Mouse (Mus musculus) lung, embryonic 15.5 days (tissue): Measurements from ENCODE around the gene Il1rap. TPM values are rescaled to one million over a fixed set of nuclear protein-coding genes. Genes with fewer than 3 reads are reported as not detected.

Experiments used
- ATAC-seq: fragments of 200-750 bp; cut with Nextera tagmentation; 2 replicates; pipeline ENCODE4 v1.8.0; 2017; ENCODE audit warnings: moderate number of reproducible peaks, borderline replicate concordance; ENCODE audit not compliant: low FRiP score, low TSS enrichment; ENCODE audit errors: extremely low read depth
- H3K27ac ChIP-seq: fragments of 300-500 bp; sonication (generic); 2 replicates; pipeline ENCODE4 v1.5.1; 2015; ENCODE audit warnings: moderate library complexity, mild to moderate bottlenecking, inconsistent platforms
- H3K27me3 ChIP-seq: fragments of 300-500 bp; sonication (generic); 2 replicates; pipeline ENCODE4 v1.6.1; 2015; ENCODE audit warnings: inconsistent platforms
- H3K36me3 ChIP-seq: fragments of 300-500 bp; sonication (generic); 2 replicates; pipeline ENCODE4 v1.6.1; 2015; ENCODE audit warnings: inconsistent platforms
- H3K4me1 ChIP-seq: fragments of 300-500 bp; sonication (generic); 2 replicates; pipeline ENCODE4 v1.6.1; 2015; ENCODE audit warnings: inconsistent platforms
- H3K4me2 ChIP-seq: fragments of 300-500 bp; sonication (generic); 2 replicates; pipeline ENCODE4 v1.6.1; 2015; ENCODE audit warnings: inconsistent platforms, mild to moderate bottlenecking, moderate library complexity
- H3K4me3 ChIP-seq: fragments of 300-500 bp; sonication (generic); 2 replicates; pipeline ENCODE4 v1.5.1; 2015; ENCODE audit warnings: mild to moderate bottlenecking, inconsistent platforms
- H3K9ac ChIP-seq: fragments of 300-500 bp; sonication (generic); 2 replicates; pipeline ENCODE4 v1.6.1; 2015; ENCODE audit warnings: inconsistent platforms
- H3K9me3 ChIP-seq: fragments of 300-500 bp; sonication (generic); 2 replicates; pipeline ENCODE4 v1.6.1; 2016; ENCODE audit warnings: inconsistent platforms
- WGBS: fragments of 180-500 bp; shearing (Covaris S2); methylation state at CpG from one replicate; pipeline ENCODE4 v1.1.7; 2015; 5-methylcytosine and 5-hydroxymethylcytosine counted together
- polyA plus RNA-seq: library from polyadenylated mRNA; unstranded; fragments of >200 nt; fragmentation: Nextera tagmentation; extraction: Ambion mirVana; gene quantifications from 2 replicates; pipeline ENCODE4 v1.2.1, GENCODE M21; 2015

Il1rap gene
- polyA plus RNA-seq, 1 experiment from 2014 or later, result 12.7 TPM

- H3K9ac ChIP-seq, result no peak overlapping the region
- WGBS, result 79% methylated on average over 3 of the region's 3 CpGs
- no peaks in the 10 kb centered on the region for H3K27me3 ChIP-seq
- ATAC-seq, result no peak
- no peaks in the 10 kb centered on the region for H3K36me3 ChIP-seq
- H3K27ac ChIP-seq, result no peak overlapping the region
- no peaks in the 10 kb centered on the region for H3K4me1 ChIP-seq
- H3K9me3 ChIP-seq, result no peaks in the 10 kb centered on the region
- no peak overlapping the region for H3K4me2 ChIP-seq
- no peak overlapping the region for H3K4me3 ChIP-seq
Observed at GRCm38 (mm10) chr16:26626065-26626464, 44.6 kb downstream of the Il1rap start.

- no peaks in the 10 kb centered on the region for H3K27me3 ChIP-seq
- H3K4me1 ChIP-seq, result no peaks in the 10 kb centered on the region
- WGBS, result 60% methylated on average over 2 of the region's 2 CpGs
- H3K36me3 ChIP-seq, result no peaks in the 10 kb centered on the region
- no peak overlapping the region for H3K4me3 ChIP-seq
- no peak overlapping the region for H3K9ac ChIP-seq
- no peaks in the 10 kb centered on the region for H3K9me3 ChIP-seq
- ATAC-seq, result no peak
- no peak overlapping the region for H3K4me2 ChIP-seq
- H3K27ac ChIP-seq, result no peak overlapping the region
Observed at GRCm38 (mm10) chr16:26634800-26635199, 53.3 kb downstream of the Il1rap start.

DNA sequence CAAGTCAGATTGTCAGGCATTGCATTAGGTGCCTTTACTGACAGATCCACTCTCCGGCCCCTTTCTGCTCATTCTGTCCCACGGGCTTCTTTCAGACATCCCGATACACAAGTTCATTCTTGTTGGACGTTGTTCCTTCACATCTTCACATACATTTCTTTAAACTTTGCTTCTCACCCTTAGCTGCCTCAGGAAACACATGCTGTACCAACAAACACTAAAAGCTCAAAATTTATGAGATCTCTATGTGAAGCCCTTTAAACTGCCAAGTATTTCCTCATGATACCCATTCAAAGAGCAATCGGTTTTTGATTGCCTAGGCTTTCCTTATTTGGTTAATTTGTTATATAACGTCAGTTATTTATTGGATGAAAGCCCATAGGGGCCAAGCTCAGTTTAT is 61.6 kb downstream of the Il1rap start:
- H3K9ac ChIP-seq, result no peak overlapping the region
- H3K27me3 ChIP-seq, result no peaks in the 10 kb centered on the region
- H3K4me2 ChIP-seq, result no peak overlapping the region
- WGBS, result 68% methylated on average over 6 of the region's 6 CpGs
- no peaks in the 10 kb centered on the region for H3K4me1 ChIP-seq
- no peak overlapping the region for H3K27ac ChIP-seq
- ATAC-seq, result no peak
- H3K9me3 ChIP-seq, result no peaks in the 10 kb centered on the region
- no peaks in the 10 kb centered on the region for H3K36me3 ChIP-seq
- no peak overlapping the region for H3K4me3 ChIP-seq

DNA sequence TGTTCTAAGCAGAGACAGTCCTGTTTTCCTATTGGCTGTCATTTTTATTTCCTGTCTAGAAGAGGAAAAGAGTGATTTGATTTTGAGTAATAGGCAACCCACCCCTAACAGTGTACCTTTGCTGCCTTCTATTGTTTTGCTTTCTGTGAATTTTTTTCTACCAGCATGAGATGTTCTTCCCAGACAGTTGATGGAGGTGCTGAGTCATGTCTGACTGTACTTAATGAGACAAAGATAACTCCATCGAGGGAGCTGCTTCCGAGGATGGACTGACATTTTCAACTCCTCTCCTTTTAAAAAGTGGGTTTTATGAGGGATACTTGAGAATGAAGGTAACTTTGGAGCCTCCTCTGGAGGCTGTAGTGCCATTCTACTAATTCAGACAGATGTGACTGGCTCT is 64.6 kb downstream of the Il1rap start:
- Histone ChIP-seq H3K9me3 (no peaks in the 10 kb centered on the region), H3K27me3 (no peaks in the 10 kb centered on the region), H3K9ac (no peak overlapping the region), H3K4me3 (no peak overlapping the region), H3K27ac (no peak overlapping the region), H3K4me1 (no peaks in the 10 kb centered on the region), H3K4me2 (no peak overlapping the region), H3K36me3 (no peaks in the 10 kb centered on the region)
- no peak for ATAC-seq
- WGBS, result 45% methylated on average over 2 of the region's 2 CpGs

DNA sequence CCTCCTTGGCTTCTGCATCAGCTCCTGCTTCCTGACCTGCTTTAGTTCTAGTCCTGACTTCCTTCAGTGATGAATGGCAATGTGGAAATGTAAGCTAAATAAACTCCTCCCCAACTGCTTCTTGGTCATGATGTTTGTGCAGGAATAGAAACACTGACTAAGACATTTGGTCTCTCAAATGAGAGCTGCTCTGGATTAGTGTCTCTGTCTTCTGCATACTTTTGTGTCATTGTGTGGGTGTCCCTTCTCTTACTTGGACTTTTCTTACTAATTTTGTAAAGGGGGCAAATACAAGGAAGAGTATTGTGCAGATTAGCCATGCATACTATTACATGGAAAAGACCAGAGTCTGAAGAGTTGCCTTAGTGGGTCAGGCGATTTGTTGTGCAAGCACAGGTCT is 65.5 kb downstream of the Il1rap start:
- Histone ChIP-seq H3K4me1 (no peaks in the 10 kb centered on the region), H3K9me3 (no peaks in the 10 kb centered on the region), H3K9ac (no peak overlapping the region), H3K27ac (no peak overlapping the region), H3K4me2 (no peak overlapping the region), H3K27me3 (no peaks in the 10 kb centered on the region), H3K36me3 (no peaks in the 10 kb centered on the region), H3K4me3 (no peak overlapping the region)
- ATAC-seq, result no peak
- whole genome bisulfite sequencing, result 76% methylated on average over 1 of the region's 1 CpGs

GRCm38 (mm10) chr16:26662722-26663436 is 81.4 kb downstream of the Il1rap start:
- 59% methylated on average over 7 of the region's 7 CpGs for WGBS
- no peak for ATAC-seq
- H3K4me2 ChIP-seq, result no peak overlapping the region

DNA sequence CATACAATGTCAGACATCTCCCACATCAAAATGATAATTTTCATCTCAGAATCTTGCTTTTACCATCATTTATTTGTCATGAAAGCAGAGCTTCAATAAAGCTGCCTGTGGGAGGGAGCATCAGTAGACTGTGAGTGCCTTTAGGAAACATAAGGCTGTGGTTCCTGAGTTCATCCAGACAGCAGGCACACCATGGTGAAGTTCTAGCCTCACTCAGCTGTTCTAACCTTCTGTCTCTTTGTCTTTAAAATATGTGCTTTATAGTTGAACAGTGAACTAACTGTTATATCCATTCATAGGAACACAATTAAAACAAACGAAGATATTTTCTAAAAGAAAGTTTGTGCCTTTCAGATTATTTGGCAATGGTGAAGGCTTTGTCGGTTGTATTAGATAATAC is 84.9 kb downstream of the Il1rap start:
- WGBS, result 61% methylated on average over 2 of the region's 2 CpGs
- Histone ChIP-seq H3K4me2 (no peak overlapping the region), H3K9ac (no peak overlapping the region), H3K27me3 (no peaks in the 10 kb centered on the region), H3K36me3 (no peaks in the 10 kb centered on the region), H3K4me1 (no peaks in the 10 kb centered on the region), H3K27ac (no peak overlapping the region), H3K4me3 (no peak overlapping the region), H3K9me3 (no peaks in the 10 kb centered on the region)
- ATAC-seq, result no peak

More at GRCm38 (mm10) chr16:26662722-26663436, 81.4 kb downstream of the Il1rap start:
- Histone ChIP-seq H3K27me3 (no peaks in the 10 kb centered on the region), H3K9ac (no peak overlapping the region), H3K4me3 (no peak overlapping the region), H3K36me3 (no peaks in the 10 kb centered on the region), H3K27ac (no peak overlapping the region), H3K9me3 (no peaks in the 10 kb centered on the region), H3K4me1 (no peaks in the 10 kb centered on the region)

DNA sequence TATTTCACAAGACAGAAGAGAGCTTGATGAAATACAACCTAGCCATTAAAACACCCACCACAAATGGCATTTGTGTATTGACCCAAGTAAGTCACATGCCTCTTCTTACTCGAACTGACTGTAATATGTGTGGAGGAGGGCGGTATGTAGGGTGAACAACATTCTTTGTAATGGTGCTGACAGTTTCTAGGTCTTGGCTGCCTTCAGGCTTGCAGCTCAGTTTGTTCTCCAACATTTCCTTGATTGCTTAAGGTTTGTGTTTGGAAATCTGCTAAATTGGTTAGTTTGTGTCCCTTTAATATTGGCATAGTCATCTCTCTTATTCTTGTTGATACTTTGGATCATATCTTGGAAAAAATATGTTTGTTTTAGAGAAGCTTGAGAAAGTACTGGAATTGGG is 87.6 kb downstream of the Il1rap start:
- WGBS, result 68% methylated on average over 2 of the region's 2 CpGs
- H3K4me3 ChIP-seq, result no peak overlapping the region
- H3K27ac ChIP-seq, result no peak overlapping the region
- no peaks in the 10 kb centered on the region for H3K27me3 ChIP-seq
- no peaks in the 10 kb centered on the region for H3K9me3 ChIP-seq
- H3K4me2 ChIP-seq, result no peak overlapping the region
- H3K4me1 ChIP-seq, result no peaks in the 10 kb centered on the region
- no peak for ATAC-seq
- no peaks in the 10 kb centered on the region for H3K36me3 ChIP-seq
- H3K9ac ChIP-seq, result no peak overlapping the region

DNA sequence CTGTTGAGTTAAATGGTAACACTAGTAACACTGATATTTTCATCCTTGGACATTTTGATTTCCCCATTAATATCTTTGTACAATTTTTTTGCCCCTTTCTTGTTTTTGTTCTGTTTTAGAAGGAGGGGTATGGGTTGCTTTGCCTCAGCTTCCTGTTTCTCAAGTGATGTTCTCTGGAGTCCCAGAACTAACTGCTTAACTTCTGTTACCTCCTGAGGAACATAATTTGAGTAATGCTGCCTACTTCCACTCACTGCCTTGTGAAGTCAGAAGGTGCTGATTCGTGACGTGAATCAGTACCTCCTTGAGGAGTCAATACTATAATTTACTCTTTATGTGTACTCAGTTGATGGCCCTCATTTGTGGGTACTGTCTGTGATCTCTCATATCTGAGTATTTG is 98.9 kb downstream of the Il1rap start:
- no peaks in the 10 kb centered on the region for H3K4me1 ChIP-seq
- H3K9me3 ChIP-seq, result no peaks in the 10 kb centered on the region
- H3K4me2 ChIP-seq, result no peak overlapping the region
- H3K4me3 ChIP-seq, result no peak overlapping the region
- no peak overlapping the region for H3K27ac ChIP-seq
- 91% methylated on average over 2 of the region's 2 CpGs for WGBS
- ATAC-seq, result no peak
- H3K36me3 ChIP-seq, result no peaks in the 10 kb centered on the region
- H3K9ac ChIP-seq, result no peak overlapping the region
- no peaks in the 10 kb centered on the region for H3K27me3 ChIP-seq

- no peak for ATAC-seq
- Histone ChIP-seq H3K4me1 (no peaks in the 10 kb centered on the region), H3K9me3 (no peaks in the 10 kb centered on the region), H3K36me3 (no peaks in the 10 kb centered on the region), H3K4me3 (no peak overlapping the region), H3K4me2 (no peak overlapping the region), H3K27ac (no peak overlapping the region), H3K9ac (no peak overlapping the region), H3K27me3 (no peaks in the 10 kb centered on the region)
- WGBS, result 67% methylated on average over 2 of the region's 2 CpGs
Observed at GRCm38 (mm10) chr16:26689771-26690170, 108.3 kb downstream of the Il1rap start.

DNA sequence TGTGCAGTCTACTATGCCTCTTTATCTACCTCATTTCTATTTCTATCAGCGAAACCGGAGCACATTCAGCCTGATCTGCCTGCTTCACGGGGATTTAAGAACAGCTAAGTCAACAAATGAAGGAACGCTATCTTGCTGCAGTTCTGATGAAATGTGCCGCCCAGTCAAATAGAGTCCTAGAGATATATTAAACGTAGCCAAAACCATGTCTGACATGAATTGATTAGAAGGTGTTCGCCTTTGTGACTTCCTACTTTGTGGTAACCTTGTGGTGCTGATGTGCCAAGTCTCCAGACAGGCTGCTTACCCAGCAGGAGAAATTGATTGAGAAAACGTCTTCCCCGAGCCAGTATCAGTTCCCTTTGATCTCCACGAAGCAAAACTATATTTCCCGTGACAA is 109.8 kb downstream of the Il1rap start:
- H3K4me2 ChIP-seq, result no peak overlapping the region
- no peaks in the 10 kb centered on the region for H3K27me3 ChIP-seq
- no peaks in the 10 kb centered on the region for H3K36me3 ChIP-seq
- no peak for ATAC-seq
- 36% methylated on average over 11 of the region's 11 CpGs for WGBS
- H3K9ac ChIP-seq, result no peak overlapping the region
- no peaks in the 10 kb centered on the region for H3K9me3 ChIP-seq
- H3K4me1 ChIP-seq, result no peaks in the 10 kb centered on the region
- H3K27ac ChIP-seq, result no peak overlapping the region
- no peak overlapping the region for H3K4me3 ChIP-seq

GRCm38 (mm10) chr16:26698076-26698475 is 116.6 kb downstream of the Il1rap start:
- Histone ChIP-seq H3K27me3 (no peaks in the 10 kb centered on the region), H3K4me2 (no peak overlapping the region), H3K9me3 (no peaks in the 10 kb centered on the region), H3K36me3 (no peaks in the 10 kb centered on the region), H3K27ac (no peak overlapping the region), H3K4me3 (no peak overlapping the region), H3K4me1 (no peaks in the 10 kb centered on the region), H3K9ac (no peak overlapping the region)
- 81% methylated on average over 4 of the region's 4 CpGs for WGBS
- ATAC-seq, result no peak
